Mouse (Mus musculus) liver, postnatal 0 days (tissue): ENCODE measurements around the gene Clec4b2. TPM values are rescaled to one million over a fixed set of nuclear protein-coding genes. Genes with fewer than 3 reads are reported as not detected.
"Not testable (repeated sequence)": the region's sequence is repeated elsewhere in the genome, so short reads cannot be mapped to it uniquely, and the experiment has no call there.

Source experiments
- ATAC-seq: fragments of 200-750 bp; cut with Nextera tagmentation; 2 replicates; pipeline ENCODE4 v1.8.0; 2017; ENCODE audit warnings: mild to moderate bottlenecking, moderate library complexity
- DNase-seq: peaks from one replicate; pipeline ENCODE4 v3.0.0-alpha.2; 2016
- H3K27ac ChIP-seq: fragments of 300-500 bp; sonication (generic); 2 replicates; pipeline ENCODE4 v1.5.1; 2014; ENCODE audit warnings: antibody characterized with exemption, moderate library complexity, mild to moderate bottlenecking, low read depth
- H3K27me3 ChIP-seq: fragments of 300-500 bp; sonication (generic); 2 replicates; pipeline ENCODE4 v1.6.1; 2014; ENCODE audit warnings: low read length, control low read depth, mixed read lengths; ENCODE audit not compliant: insufficient read depth
- H3K36me3 ChIP-seq: fragments of 300-500 bp; sonication (generic); replicated peaks from 2 replicates; pipeline ENCODE4 v1.6.1; 2014; ENCODE audit warnings: mild to moderate bottlenecking, control low read depth, low read length, moderate library complexity, mixed read lengths; ENCODE audit not compliant: insufficient read depth
- H3K4me1 ChIP-seq: fragments of 300-500 bp; sonication (generic); 2 replicates; pipeline ENCODE4 v1.6.1; 2014; ENCODE audit warnings: antibody characterized with exemption, mild to moderate bottlenecking, control low read depth; ENCODE audit not compliant: insufficient read depth
- H3K4me2 ChIP-seq: fragments of 300-500 bp; sonication (generic); 2 replicates; pipeline ENCODE4 v1.6.1; 2014; ENCODE audit warnings: low read depth, mild to moderate bottlenecking, low read length, moderate library complexity, mixed read lengths
- H3K4me3 ChIP-seq: fragments of 300-500 bp; sonication (generic); 2 replicates; pipeline ENCODE4 v1.5.1; 2014; ENCODE audit warnings: low read depth, low read length
- H3K9ac ChIP-seq: fragments of 300-500 bp; sonication (generic); replicated peaks from 2 replicates; pipeline ENCODE4 v1.6.1; 2014; ENCODE audit warnings: mild to moderate bottlenecking, moderate library complexity
- H3K9me3 ChIP-seq: fragments of 300-500 bp; sonication (generic); 2 replicates; pipeline ENCODE4 v1.6.1; 2016; ENCODE audit warnings: mild to moderate bottlenecking, control low read depth, low read length, mixed read lengths
- CTCF ChIP-seq: sonication (generic); IDR thresholded peaks from 2 replicates; pipeline ENCODE4 v1.5.1; 2016; ENCODE audit warnings: antibody characterized with exemption, low read depth
- EP300 ChIP-seq: IDR thresholded peaks from 2 replicates; pipeline ENCODE4 v1.6.1; 2016; ENCODE audit warnings: antibody characterized with exemption, low read depth, mild to moderate bottlenecking
- WGBS: fragments of 180-500 bp; shearing (Covaris S2); extraction: QIAGEN DNeasy Blood & Tissue Kit; methylation state at CpG from one replicate; pipeline ENCODE4 v1.1.7; 2014; ENCODE audit not compliant: insufficient replicate concordance; 5-methylcytosine and 5-hydroxymethylcytosine counted together
- polyA plus RNA-seq: library from polyadenylated mRNA; unstranded; fragments of >200 nt; fragmentation: Nextera tagmentation; extraction: Ambion mirVana; gene quantifications from 2 replicates; pipeline ENCODE4 v1.2.1, GENCODE M21; 2015

The Clec4b2 gene
- polyA plus RNA-seq, 1 experiment from 2014 or later = 0.45 TPM

- no peaks in the 10 kb centered on the region for H3K27me3 ChIP-seq
- no peaks in the 10 kb centered on the region for H3K36me3 ChIP-seq
- no peaks in the 10 kb centered on the region for H3K4me1 ChIP-seq
- no peak overlapping the region for H3K4me2 ChIP-seq
- H3K9me3 ChIP-seq = no peaks in the 10 kb centered on the region
- no peak overlapping the region for H3K4me3 ChIP-seq
- DNase-seq = no peak
- TF ChIP-seq CTCF (no peak), EP300 (no peak)
- peak overlapping the region; percentile 32; the same call in 1 of the 2 replicates for H3K27ac ChIP-seq
- 64% methylated on average over 1 of the region's 1 CpGs for WGBS
- no peak overlapping the region for H3K9ac ChIP-seq
- ATAC-seq = peak; percentile 49; the same call in 1 of the 2 replicates
These were observed 2.9 kb downstream of the Clec4b2 start for GRCm38 (mm10) chr6:123175549-123175948.

- H3K9ac ChIP-seq, H3K9me3 ChIP-seq, ATAC-seq, H3K4me3 ChIP-seq, H3K4me1 ChIP-seq, H3K27ac ChIP-seq, H3K36me3 ChIP-seq, DNase-seq, H3K27me3 ChIP-seq, H3K4me2 ChIP-seq: not testable (repeated sequence)
- TF ChIP-seq CTCF = peak; percentile 59
- WGBS = 54% methylated on average over 2 of the region's 2 CpGs
These were observed 12.2 kb downstream of the Clec4b2 start for GRCm38 (mm10) chr6:123184862-123185261.

- H3K27ac ChIP-seq = peak overlapping the region; percentile 69
These were observed 34.7 kb downstream of the Clec4b2 start for GRCm38 (mm10) chr6:123207187-123208076.

GRCm38 (mm10) chr6:123208077-123208439 lies 35.4 kb downstream of the Clec4b2 start:
- not testable (repeated sequence) for H3K36me3 ChIP-seq, H3K4me1 ChIP-seq, H3K4me3 ChIP-seq, H3K27me3 ChIP-seq, H3K9me3 ChIP-seq, DNase-seq, H3K4me2 ChIP-seq, H3K9ac ChIP-seq
- peak overlapping the region; percentile 69 for H3K27ac ChIP-seq
- peak; percentile 62 for ATAC-seq

More at GRCm38 (mm10) chr6:123207187-123208076, 34.7 kb downstream of the Clec4b2 start:
- Histone ChIP-seq H3K27me3 (no peaks in the 10 kb centered on the region), H3K36me3 (no peaks in the 10 kb centered on the region), H3K9me3 (no peaks in the 10 kb centered on the region), H3K9ac (no peak overlapping the region), H3K4me1 (no peaks in the 10 kb centered on the region), H3K4me3 (no peak overlapping the region), H3K4me2 (no peak overlapping the region)
- DNase-seq (peak; percentile 48), ATAC-seq (peak; percentile 97)
- 72% methylated on average over 1 of the region's 1 CpGs for WGBS
- peak; percentile 90 for TF ChIP-seq EP300
- no peak for TF ChIP-seq CTCF

GRCm38 (mm10) chr6:123211726-123212125 lies 39.0 kb downstream of the Clec4b2 start:
- no peak overlapping the region for H3K4me2 ChIP-seq
- H3K27ac ChIP-seq = no peak overlapping the region
- WGBS = 75% methylated on average over 1 of the region's 1 CpGs
- H3K4me3 ChIP-seq = no peak overlapping the region
- no peaks in the 10 kb centered on the region for H3K4me1 ChIP-seq
- DNase-seq = no peak
- no peaks in the 10 kb centered on the region for H3K9me3 ChIP-seq
- ATAC-seq = no peak
- H3K36me3 ChIP-seq = no peaks in the 10 kb centered on the region
- no peak overlapping the region for H3K9ac ChIP-seq
- no peaks in the 10 kb centered on the region for H3K27me3 ChIP-seq
- TF ChIP-seq EP300 (no peak), CTCF (no peak)

GRCm38 (mm10) chr6:123227519-123228166 lies 55.0 kb downstream of the Clec4b2 start:
- no peak overlapping the region for H3K4me3 ChIP-seq
- WGBS = 38% methylated on average over 2 of the region's 2 CpGs
- H3K27ac ChIP-seq = peak overlapping the region; percentile 30; the same call in 1 of the 2 replicates
- no peak overlapping the region for H3K9ac ChIP-seq
- no peaks in the 10 kb centered on the region for H3K36me3 ChIP-seq
- TF ChIP-seq CTCF (no peak), EP300 (no peak)
- no peak for DNase-seq
- no peak overlapping the region for H3K4me2 ChIP-seq
- peak; percentile 73 for ATAC-seq
- H3K9me3 ChIP-seq = no peaks in the 10 kb centered on the region
- no peaks in the 10 kb centered on the region for H3K4me1 ChIP-seq
- H3K27me3 ChIP-seq = no peaks in the 10 kb centered on the region
